In genomic region chr6:140512427-140512826, GRCm38 (mm10) we compare ENCODE assay signal across 13 mouse cellular contexts.
DNase-seq lines count a peak whose midpoint lies in the region; ATAC-seq and TF ChIP-seq lines count a peak whose summit lies in the region.
"Had no signal": no experiment of that assay in that cellular context is flagged by ENCODE, and none has a peak within 500 bp of the region (broad histone marks: within the 10 kb centered on the region; RNA-seq: fewer than 3 reads in every experiment).

No protein-coding gene starts in this region.

- ATAC-seq in heart, embryonic 14.5 days (ENCODE audit: insufficient number of reproducible peaks, insufficient read depth, low FRiP score, low read depth) = no peak
- ATAC-seq in midbrain, embryonic 11.5 days (ENCODE audit: low FRiP score) = no peak
- peak; percentile 66; the same call in 1 of the 2 replicates for ATAC-seq in embryonic facial prominence, embryonic 15.5 days (ENCODE audit: insufficient number of reproducible peaks, low FRiP score, low TSS enrichment, low read depth)
- ATAC-seq: CD4-positive, CD25-positive, alpha-beta regulatory T cell, adult 4 months had no signal

- no peak overlapping the region for H3K27ac ChIP-seq in heart, embryonic 14.5 days (replicated peaks in 1 of 2; ENCODE audit: control insufficient read depth in 1 of 2, insufficient read depth in 1 of 2, low read depth in 2 of 2, low read length in 2 of 2)
- 0 out of 2 replicates have a peak overlapping the region, but pooled peaks have one; percentile 9 for H3K27ac ChIP-seq in midbrain, embryonic 10.5 days (replicated peaks)
- no peak overlapping the region for H3K27ac ChIP-seq in midbrain, embryonic 11.5 days (ENCODE audit: low read depth, low read length)
- peak overlapping the region; percentile 41 for H3K27ac ChIP-seq in embryonic facial prominence, embryonic 15.5 days (replicated peaks)
- peak overlapping the region; percentile 50 for H3K27ac ChIP-seq in olfactory bulb, adult 2 months (ENCODE audit: insufficient read depth, low read depth, low read length)
- H3K27ac ChIP-seq: limb, embryonic 15.5 days had no signal

- H3K36me3 ChIP-seq in heart, embryonic 14.5 days (ENCODE audit: control insufficient read depth, insufficient read depth, low read length) = no peaks in the 10 kb centered on the region
- H3K36me3 ChIP-seq in midbrain, embryonic 10.5 days = no peaks in the 10 kb centered on the region
- H3K36me3 ChIP-seq in midbrain, embryonic 11.5 days (ENCODE audit: control insufficient read depth, insufficient read depth, low read length) = no peaks in the 10 kb centered on the region
- no peaks in the 10 kb centered on the region for H3K36me3 ChIP-seq in embryonic facial prominence, embryonic 15.5 days
- H3K36me3 ChIP-seq: limb, embryonic 15.5 days had no signal

- no peak for DNase-seq in heart, postnatal 4 days
- no peak for DNase-seq in midbrain, embryonic 10.5 days (ENCODE audit: low spot score)
- no peak for DNase-seq in midbrain, embryonic 11.5 days (ENCODE audit: low spot score, missing footprints)
- DNase-seq in thymus, postnatal 36 days = no peak
- DNase-seq: adrenal gland, postnatal 25 days; kidney, adult 18-20 months; kidney, postnatal 4 days; lung, embryonic 14.5 days had no signal

- no peak for TF ChIP-seq POLR2A in olfactory bulb, adult 2 months (IDR thresholded peaks at IDR 0.05; ENCODE audit: insufficient read depth, low read depth, low read length)

- 47% methylated on average over 8 of the region's 8 CpGs for WGBS in heart, embryonic 14.5 days
- WGBS in midbrain, embryonic 10.5 days = 61% methylated on average over 8 of the region's 8 CpGs
- WGBS in midbrain, embryonic 11.5 days = 57% methylated on average over 8 of the region's 8 CpGs
- 51% methylated on average over 8 of the region's 8 CpGs for WGBS in embryonic facial prominence, embryonic 15.5 days
- 53% methylated on average over 8 of the region's 8 CpGs for WGBS in olfactory bulb, adult 2 months

- no peaks in the 10 kb centered on the region for H3K9me3 ChIP-seq in heart, embryonic 14.5 days (ENCODE audit: control insufficient read depth, low read length)
- no peaks in the 10 kb centered on the region for H3K9me3 ChIP-seq in midbrain, embryonic 10.5 days (replicated peaks)
- H3K9me3 ChIP-seq in midbrain, embryonic 11.5 days (ENCODE audit: control insufficient read depth, low read length) = no peaks in the 10 kb centered on the region
- H3K9me3 ChIP-seq in embryonic facial prominence, embryonic 15.5 days (replicated peaks) = no peaks in the 10 kb centered on the region
- H3K9me3 ChIP-seq: limb, embryonic 15.5 days had no signal

- no peak overlapping the region for H3K4me3 ChIP-seq in heart, embryonic 14.5 days (ENCODE audit: control insufficient read depth in 1 of 2, insufficient read depth in 1 of 2, low read depth in 1 of 2, low read length in 2 of 2)
- no peak overlapping the region for H3K4me3 ChIP-seq in midbrain, embryonic 10.5 days
- H3K4me3 ChIP-seq in midbrain, embryonic 11.5 days (ENCODE audit: low read depth, low read length) = no peak overlapping the region
- no peak overlapping the region for H3K4me3 ChIP-seq in embryonic facial prominence, embryonic 15.5 days (replicated peaks)
- H3K4me3 ChIP-seq in olfactory bulb, adult 2 months (ENCODE audit: insufficient read depth, low read depth, low read length) = no peak overlapping the region
- H3K4me3 ChIP-seq: limb, embryonic 15.5 days had no signal

- H3K9ac ChIP-seq in heart, embryonic 14.5 days (ENCODE audit: low read length) = peak overlapping the region; percentile 54
- no peak overlapping the region for H3K9ac ChIP-seq in midbrain, embryonic 11.5 days (ENCODE audit: low read length)
- H3K9ac ChIP-seq in embryonic facial prominence, embryonic 15.5 days = no peak overlapping the region
- H3K9ac ChIP-seq: limb, embryonic 15.5 days; lung, embryonic 14.5 days had no signal

- no peak for TF ChIP-seq CTCF in olfactory bulb, adult 2 months (IDR thresholded peaks at IDR 0.05; ENCODE audit: insufficient read depth, low read depth, low read length)

- H3K27me3 ChIP-seq in heart, embryonic 14.5 days (ENCODE audit: control insufficient read depth, insufficient read depth, low read length) = no peaks in the 10 kb centered on the region
- no peaks in the 10 kb centered on the region for H3K27me3 ChIP-seq in midbrain, embryonic 10.5 days (ENCODE audit: low read depth, poor library complexity, severe bottlenecking)
- H3K27me3 ChIP-seq in midbrain, embryonic 11.5 days (ENCODE audit: control insufficient read depth, insufficient read depth, low read length) = no peaks in the 10 kb centered on the region
- H3K27me3 ChIP-seq in embryonic facial prominence, embryonic 15.5 days = no peaks in the 10 kb centered on the region
- H3K27me3 ChIP-seq: limb, embryonic 15.5 days had no signal

- H3K4me1 ChIP-seq in heart, embryonic 14.5 days (ENCODE audit: control insufficient read depth in 2 of 2, insufficient read depth in 2 of 2, low read length in 2 of 2) = peaks cover 12% of the 10 kb centered on the region in 2 experiments
- peaks cover 60% of the 10 kb centered on the region for H3K4me1 ChIP-seq in midbrain, embryonic 10.5 days
- H3K4me1 ChIP-seq in midbrain, embryonic 11.5 days (ENCODE audit: control insufficient read depth, insufficient read depth, low read length) = peaks cover 12% of the 10 kb centered on the region
- H3K4me1 ChIP-seq in embryonic facial prominence, embryonic 15.5 days = peaks cover 49% of the 10 kb centered on the region
- H3K4me1 ChIP-seq in olfactory bulb, adult 2 months (ENCODE audit: control insufficient read depth, insufficient read depth, low read length) = peaks cover 39% of the 10 kb centered on the region

- H3K4me2 ChIP-seq in heart, embryonic 14.5 days (ENCODE audit: low read length) = no peak overlapping the region
- H3K4me2 ChIP-seq in midbrain, embryonic 11.5 days = no peak overlapping the region
- no peak overlapping the region for H3K4me2 ChIP-seq in embryonic facial prominence, embryonic 15.5 days (replicated peaks)
- H3K4me2 ChIP-seq: limb, embryonic 15.5 days; lung, embryonic 14.5 days had no signal

Comparison
In these comparisons a context has a peak if more than half of its experiments do, and no peak if none do; other contexts are left out.
1. H3K27ac ChIP-seq: peak in midbrain, embryonic 10.5 days (single experiment), embryonic facial prominence, embryonic 15.5 days (single experiment) and olfactory bulb, adult 2 months (single experiment); none in heart, embryonic 14.5 days (0 of 2) and midbrain, embryonic 11.5 days (single experiment).